Mouse (Mus musculus) B cell, adult 2 months (primary cell): ENCODE data around the gene Nfkbid.
A peak's percentile ranks its signal among the peaks of the same experiment; 100 is the strongest.

Source experiments
- DNase-seq, 2 experiments: peaks; one replicate each; pipeline ENCODE4 v3.0.0; 2022

The Nfkbid gene

GRCm38 (mm10) chr7:30430191-30430590, 8.7 kb downstream of the Nfkbid start:
- DNase-seq, result no peak

- peak; percentile 78 to 83 for DNase-seq
Observed at GRCm38 (mm10) chr7:30431793-30432192, 10.3 kb downstream of the Nfkbid start.

GRCm38 (mm10) chr7:30434238-30434637, 12.7 kb downstream of the Nfkbid start:
- DNase-seq, result peak; percentile 58 to 60

GRCm38 (mm10) chr7:30434701-30435100, 13.2 kb downstream of the Nfkbid start:
- DNase-seq, result no peak

- no peak for DNase-seq
Observed at GRCm38 (mm10) chr7:30435156-30435555, 13.6 kb downstream of the Nfkbid start.

GRCm38 (mm10) chr7:30436879-30437278, 15.3 kb downstream of the Nfkbid start:
- no peak for DNase-seq

- DNase-seq, result no peak
Observed at GRCm38 (mm10) chr7:30439734-30440133, 18.2 kb downstream of the Nfkbid start.

GRCm38 (mm10) chr7:30440697-30441096, 19.2 kb downstream of the Nfkbid start:
- DNase-seq, result peak; percentile 76 to 78

GRCm38 (mm10) chr7:30443696-30444095, 22.2 kb downstream of the Nfkbid start:
- DNase-seq, result no peak

GRCm38 (mm10) chr7:30444154-30444970, 22.8 kb downstream of the Nfkbid start:
- peak; percentile 43 to 46 for DNase-seq

- DNase-seq, result peak; percentile 53 to 57
Observed at GRCm38 (mm10) chr7:30444971-30445751, 23.6 kb downstream of the Nfkbid start, which contains the start of gene Aplp1. Aplp1 (minus strand) TSS chr7:30445535.

GRCm38 (mm10) chr7:30450241-30450640, 28.7 kb downstream of the Nfkbid start:
- no peak for DNase-seq

- peak in 1 of 2 experiments; percentile 15 for DNase-seq
Observed at GRCm38 (mm10) chr7:30453327-30453726, 31.8 kb downstream of the Nfkbid start.

- DNase-seq, result peak; percentile 81 to 82
Observed at GRCm38 (mm10) chr7:30453766-30454165, 32.2 kb downstream of the Nfkbid start.

- DNase-seq, result no peak
Observed at GRCm38 (mm10) chr7:30454259-30454658, 32.7 kb downstream of the Nfkbid start.

GRCm38 (mm10) chr7:30456487-30456886, 35.0 kb downstream of the Nfkbid start:
- no peak for DNase-seq

GRCm38 (mm10) chr7:30456911-30457628, 35.5 kb downstream of the Nfkbid start:
- no peak for DNase-seq

- no peak for DNase-seq
Observed at GRCm38 (mm10) chr7:30457629-30458330, 36.2 kb downstream of the Nfkbid start, which contains the start of the genes Kirrel2 and Nphs1. Kirrel2 (minus strand) TSS chr7:30457690. Nphs1 (plus strand) TSS chr7:30458315.

GRCm38 (mm10) chr7:30459484-30459883, 38.0 kb downstream of the Nfkbid start:
- no peak for DNase-seq

GRCm38 (mm10) chr7:30463568-30463967, 42.0 kb downstream of the Nfkbid start:
- DNase-seq, result no peak

GRCm38 (mm10) chr7:30463996-30464395, 42.5 kb downstream of the Nfkbid start:
- no peak for DNase-seq

GRCm38 (mm10) chr7:30464816-30465300, 43.3 kb downstream of the Nfkbid start:
- DNase-seq, result no peak
